Mouse (Mus musculus) 3134 (cell line): ENCODE data around the gene Sash3.
"Not testable (repeated sequence)": the region's sequence is repeated elsewhere in the genome, so short reads cannot be mapped to it uniquely, and the experiment has no call there.

ENCODE experiments used
- DNase-seq: peaks from one replicate; pipeline ENCODE4 v3.0.0-alpha.2; 2011; ENCODE audit warnings: low spot score; ENCODE audit not compliant: insufficient read length; ENCODE audit errors: extremely low read depth

Gene Sash3

GRCm38 (mm10) chrX:48202436-48202835 lies 56.2 kb downstream of the Sash3 start:
- no peak for DNase-seq

- no peak for DNase-seq
Observed at GRCm38 (mm10) chrX:48202995-48203394, 56.8 kb downstream of the Sash3 start.

GRCm38 (mm10) chrX:48203763-48204162 lies 57.5 kb downstream of the Sash3 start:
- DNase-seq, result no peak

- DNase-seq, result no peak
Observed at GRCm38 (mm10) chrX:48204469-48204868, 58.2 kb downstream of the Sash3 start.

GRCm38 (mm10) chrX:48207761-48208487 lies 61.7 kb downstream of the Sash3 start:
- DNase-seq, result peak; percentile 9

- DNase-seq, result peak; percentile 85
Observed at GRCm38 (mm10) chrX:48208519-48209185, 62.4 kb downstream of the Sash3 start, which contains the start of gene Zdhhc9. TSS of gene Zdhhc9 (minus strand) at chrX:48208878.

- not testable (repeated sequence) for DNase-seq
Observed at GRCm38 (mm10) chrX:48209746-48210145, 63.5 kb downstream of the Sash3 start.
